In the genomic region with DNA sequence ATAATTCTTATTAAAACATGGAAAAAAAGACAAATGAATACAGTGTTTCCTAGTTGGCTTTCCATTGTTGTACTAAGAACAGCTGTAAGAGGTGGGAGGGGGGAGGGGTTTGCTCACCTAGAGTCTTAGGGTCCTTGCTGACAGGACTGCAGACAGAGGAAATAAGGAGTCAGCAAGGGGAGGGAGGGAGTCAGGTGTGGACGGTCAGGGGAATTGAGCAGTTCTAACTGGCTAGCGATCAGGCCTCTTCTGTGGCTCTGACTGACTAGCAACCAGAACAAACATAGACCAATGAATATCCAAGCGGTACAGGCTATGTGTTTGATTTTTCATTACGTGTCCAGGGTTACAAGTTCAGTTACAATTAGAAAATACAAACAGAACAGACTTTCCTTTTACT, we compare ENCODE assay signal across 26 mouse cellular contexts. TPM values are rescaled to one million over a fixed set of nuclear protein-coding genes. Genes with fewer than 3 reads are reported as not detected.
DNase-seq lines count a peak whose midpoint lies in the region; ATAC-seq and TF ChIP-seq lines count a peak whose summit lies in the region.
"Had no signal": no experiment of that assay in that cellular context is flagged by ENCODE, and none has a peak within 500 bp of the region (broad histone marks: within the 10 kb centered on the region; RNA-seq: fewer than 3 reads in every experiment).

No protein-coding gene starts in this region.

- TF ChIP-seq CTCF in liver, adult 2 months (IDR thresholded peaks at IDR 0.05; ENCODE audit: low read depth, low read length), result no peak

- H3K9ac ChIP-seq in heart, embryonic 16.5 days (ENCODE audit: low read length), result no peak overlapping the region
- H3K9ac ChIP-seq in liver, adult 2 months (ENCODE audit: low read depth, low read length), result no peak overlapping the region
- H3K9ac ChIP-seq in liver, embryonic 11.5 days (ENCODE audit: low read depth, low read length), result no peak overlapping the region
- no peak overlapping the region for H3K9ac ChIP-seq in intestine, embryonic 15.5 days
- H3K9ac ChIP-seq: heart, embryonic 12.5 days; limb, embryonic 15.5 days had no signal

- no peak for ATAC-seq in heart, embryonic 16.5 days (replicated peaks; ENCODE audit: extremely low read depth, insufficient read depth, low FRiP score)
- no peak for ATAC-seq in liver, embryonic 11.5 days (replicated peaks; ENCODE audit: low FRiP score)
- ATAC-seq in intestine, embryonic 15.5 days, result peak; percentile 51
- ATAC-seq: activated CD4-positive, CD25-positive, alpha-beta regulatory T cell, adult 4 months; forebrain, embryonic 16.5 days; hindbrain, postnatal 0 days had no signal

- peaks cover 11% of the 10 kb centered on the region for H3K36me3 ChIP-seq in heart, embryonic 16.5 days (ENCODE audit: control insufficient read depth, insufficient read depth)
- H3K36me3 ChIP-seq in liver, adult 2 months (ENCODE audit: control insufficient read depth, insufficient read depth, low read length), result peaks cover 2% of the 10 kb centered on the region
- H3K36me3 ChIP-seq in liver, embryonic 11.5 days (ENCODE audit: control insufficient read depth, insufficient read depth, low read length), result no peaks in the 10 kb centered on the region
- no peaks in the 10 kb centered on the region for H3K36me3 ChIP-seq in intestine, embryonic 15.5 days
- H3K36me3 ChIP-seq: G1E had no signal

- H3K9me3 ChIP-seq in heart, embryonic 16.5 days (replicated peaks; ENCODE audit: control insufficient read depth, low read length), result no peaks in the 10 kb centered on the region
- H3K9me3 ChIP-seq in liver, embryonic 11.5 days (ENCODE audit: control insufficient read depth, low read length), result no peaks in the 10 kb centered on the region
- no peaks in the 10 kb centered on the region for H3K9me3 ChIP-seq in intestine, embryonic 15.5 days
- H3K9me3 ChIP-seq: forebrain, embryonic 10.5 days; heart, embryonic 12.5 days; limb, embryonic 15.5 days; midbrain, embryonic 10.5 days had no signal

- intact Hi-C loops in heart, postnatal 36 days (cut with DNase I), result no loop called here

- no peak for TF ChIP-seq POLR2A in liver, adult 2 months (IDR thresholded peaks at IDR 0.05; ENCODE audit: extremely low read depth, insufficient read depth, low read length)

- H3K4me1 ChIP-seq in heart, embryonic 16.5 days (ENCODE audit: control insufficient read depth, insufficient read depth, low read length), result no peaks in the 10 kb centered on the region
- peaks cover 11% of the 10 kb centered on the region for H3K4me1 ChIP-seq in liver, adult 2 months (ENCODE audit: control insufficient read depth, insufficient read depth, low read length)
- H3K4me1 ChIP-seq in liver, embryonic 11.5 days (replicated peaks; ENCODE audit: control insufficient read depth, insufficient read depth, low read length), result no peaks in the 10 kb centered on the region
- no peaks in the 10 kb centered on the region for H3K4me1 ChIP-seq in intestine, embryonic 15.5 days (replicated peaks)
- H3K4me1 ChIP-seq: forebrain, embryonic 10.5 days; heart, embryonic 12.5 days; limb, embryonic 15.5 days; midbrain, embryonic 10.5 days had no signal

- no peak overlapping the region for H3K4me3 ChIP-seq in heart, embryonic 16.5 days (ENCODE audit: low read length)
- no peak overlapping the region for H3K4me3 ChIP-seq in liver, adult 2 months (ENCODE audit: insufficient read depth, low read depth, low read length)
- H3K4me3 ChIP-seq in liver, embryonic 11.5 days (ENCODE audit: low read depth, low read length), result no peak overlapping the region
- no peak overlapping the region for H3K4me3 ChIP-seq in intestine, embryonic 15.5 days (replicated peaks)
- H3K4me3 ChIP-seq: forebrain, embryonic 10.5 days; heart, embryonic 12.5 days; limb, embryonic 15.5 days; midbrain, embryonic 10.5 days had no signal

- no peak overlapping the region for H3K4me2 ChIP-seq in heart, embryonic 16.5 days (ENCODE audit: low read depth, low read length)
- H3K4me2 ChIP-seq in liver, embryonic 11.5 days, result no peak overlapping the region
- H3K4me2 ChIP-seq in intestine, embryonic 15.5 days (replicated peaks), result no peak overlapping the region
- H3K4me2 ChIP-seq: heart, embryonic 12.5 days; limb, embryonic 15.5 days had no signal

- WGBS in heart, embryonic 16.5 days, result 65% methylated on average over 4 of the region's 4 CpGs
- WGBS in liver, adult 2 months, result 35% methylated on average over 4 of the region's 4 CpGs
- 79% methylated on average over 4 of the region's 4 CpGs for WGBS in liver, embryonic 11.5 days
- 50% methylated on average over 4 of the region's 4 CpGs for WGBS in intestine, embryonic 15.5 days

- no peaks in the 10 kb centered on the region; the same call in 1 of the 2 replicates for H3K79me2 ChIP-seq in liver, adult 2 months (ENCODE audit: control insufficient read depth, insufficient read depth, low read length)

- DNase-seq in heart, postnatal 36 days, result no peak
- DNase-seq in liver, adult 2 months (ENCODE audit: extremely low read depth, low read depth, low spot score), result peak; percentile 68
- no peak for DNase-seq in liver, embryonic 11.5 days (ENCODE audit: low spot score)
- DNase-seq in NIH3T3 (ENCODE audit: low read depth), result peak; percentile 19
- no peak for DNase-seq in neural tube, embryonic 10.5 days (ENCODE audit: extremely low spot score, low spot score)
- DNase-seq: adrenal gland, adult 8-10 months; B cell, adult 2 months; cerebellum, adult 11-12 months; cerebellum, postnatal 10 days; gastrocnemius, postnatal 10 days; kidney, adult 8-10 months; kidney, postnatal 36 days; layer of hippocampus, postnatal 36 days; thymus, adult 2 months; thymus, postnatal 4 days had no signal

- H3K27me3 ChIP-seq in heart, embryonic 16.5 days (ENCODE audit: control insufficient read depth, insufficient read depth, low read length), result no peaks in the 10 kb centered on the region
- H3K27me3 ChIP-seq in liver, adult 2 months (ENCODE audit: control insufficient read depth, insufficient read depth, low read length), result no peaks in the 10 kb centered on the region
- H3K27me3 ChIP-seq in liver, embryonic 11.5 days (replicated peaks; ENCODE audit: control insufficient read depth, insufficient read depth, low read length), result no peaks in the 10 kb centered on the region
- no peaks in the 10 kb centered on the region for H3K27me3 ChIP-seq in intestine, embryonic 15.5 days (replicated peaks)
- H3K27me3 ChIP-seq: CH12.LX; heart, embryonic 12.5 days; limb, embryonic 15.5 days had no signal

- peak overlapping the region; percentile 45; the same call in 1 of the 2 replicates for H3K27ac ChIP-seq in heart, embryonic 16.5 days (ENCODE audit: low read length)
- no peak overlapping the region; the same call in 1 of the 2 replicates for H3K27ac ChIP-seq in liver, adult 2 months (replicated peaks; ENCODE audit: insufficient read depth, low read depth, low read length)
- H3K27ac ChIP-seq in liver, embryonic 11.5 days (ENCODE audit: low read depth, low read length), result no peak overlapping the region
- no peak overlapping the region for H3K27ac ChIP-seq in intestine, embryonic 15.5 days
- H3K27ac ChIP-seq: forebrain, embryonic 10.5 days; hindbrain, postnatal 0 days; limb, embryonic 15.5 days; midbrain, embryonic 10.5 days had no signal

RNA-seq across cellular contexts. Expression of gene Antxr2, which starts 35.0 kb away (rescaled TPM):
- 58.2 and 63.7 TPM in 2 replicates for polyA plus RNA-seq in heart, embryonic 16.5 days (2015; fragmentation: Nextera tagmentation; extraction: Ambion mirVana)
- 10 to 100 TPM; 73.9 to 77.0 TPM for total RNA-seq in heart, postnatal 36 days (2021)
- 18.3 and 24.9 TPM in 2 replicates for total RNA-seq in liver, adult 2 months (2014; rRNA removed)
- polyA plus RNA-seq in liver, adult 2 months (2012; rRNA removed), result 5.2 and 5.5 TPM in 2 replicates
- polyA plus RNA-seq in liver, embryonic 11.5 days (2014; fragmentation: Nextera tagmentation; extraction: Ambion mirVana), result 7.0 and 8.3 TPM in 2 replicates
- 19.1 and 21.7 TPM in 2 replicates for polyA plus RNA-seq in intestine, embryonic 15.5 days (2015; fragmentation: Nextera tagmentation; extraction: Ambion mirVana)
- polyA plus RNA-seq: G1E had no signal

Comparison
In these comparisons a context has a peak if more than half of its experiments do, and no peak if none do; other contexts are left out.
1. DNase-seq: peak in liver, adult 2 months (single experiment) and NIH3T3 (single experiment); none in heart, postnatal 36 days (0 of 2), liver, embryonic 11.5 days (single experiment) and neural tube, embryonic 10.5 days (single experiment).